Mouse (Mus musculus) lung, postnatal 4 days (tissue): Measurements from ENCODE around the gene Mgat5b.

Experiments
- DNase-seq, 2 experiments: peaks; one replicate each; pipeline ENCODE4 v3.0.0; 2021

The Mgat5b gene

GRCm38 (mm10) chr11:116982543-116982942, 63.9 kb downstream of the Mgat5b start:
- DNase-seq: no peak

DNA sequence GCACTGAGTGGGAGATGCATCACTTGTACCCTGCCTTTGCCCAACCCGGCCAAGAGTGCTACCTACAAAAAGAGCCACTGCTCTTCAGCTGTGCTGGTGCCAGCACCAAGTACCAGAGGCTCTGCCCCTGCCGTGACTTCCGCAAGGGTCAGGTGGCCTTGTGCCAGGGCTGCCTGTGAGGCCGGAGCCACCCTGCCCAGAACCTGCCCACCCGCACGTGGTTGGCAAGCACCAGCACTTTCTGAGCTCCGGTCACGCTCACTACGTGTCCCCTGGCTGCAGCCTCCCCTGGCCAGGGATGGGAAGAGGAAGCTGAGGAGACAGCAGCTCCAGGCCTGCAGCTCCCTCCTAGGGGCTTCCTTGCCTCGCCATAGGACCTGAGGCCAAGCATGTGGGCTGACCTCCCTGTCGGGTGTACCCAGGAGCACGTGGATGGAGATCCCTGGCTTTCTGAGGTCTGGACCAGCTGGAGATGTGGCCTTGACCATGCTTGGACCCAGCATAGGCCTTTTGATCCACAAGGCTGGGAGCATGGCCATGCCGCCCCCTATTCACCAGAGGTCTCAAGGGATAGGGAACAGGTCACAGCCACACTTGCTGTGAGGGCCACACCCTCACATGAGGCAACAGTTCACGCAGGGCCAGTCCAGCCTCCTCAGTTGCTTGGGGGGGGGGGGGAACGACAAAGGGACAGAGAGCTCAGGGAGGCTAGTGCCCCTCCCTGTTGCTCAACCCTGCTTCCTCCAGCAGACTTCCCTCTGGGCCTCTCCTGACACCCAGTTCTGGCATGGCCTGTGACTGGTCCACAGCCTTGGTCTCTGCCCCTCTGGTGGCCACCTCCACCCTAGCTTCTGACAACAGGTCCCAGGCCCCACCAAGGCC, 67.1 kb downstream of the Mgat5b start:
- DNase-seq: peak; percentile 27 to 53

- peak in 1 of 2 experiments; percentile 15 for DNase-seq
Observed at GRCm38 (mm10) chr11:116988131-116988530, 69.5 kb downstream of the Mgat5b start.

- DNase-seq: peak in 1 of 2 experiments; percentile 51
Observed at GRCm38 (mm10) chr11:116990231-116990630, 71.6 kb downstream of the Mgat5b start.

DNA sequence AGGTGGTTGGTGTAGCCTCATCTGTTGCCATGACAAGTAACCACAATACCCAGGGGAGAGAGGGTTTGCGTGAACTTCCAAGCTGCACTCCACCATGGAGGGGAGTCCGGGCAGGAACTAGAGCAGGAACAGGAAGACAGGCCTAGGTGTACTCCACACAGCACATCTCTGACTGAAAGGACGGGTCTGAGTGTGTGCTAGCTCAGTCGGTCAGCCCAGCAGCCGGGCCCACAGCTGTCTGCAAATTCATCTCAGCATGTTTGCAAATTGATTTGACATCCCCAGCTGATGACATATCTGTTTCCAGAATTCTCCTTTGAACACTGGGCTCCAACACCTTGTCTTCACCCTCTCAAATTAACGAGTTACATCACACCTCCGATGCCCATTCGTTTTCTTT, 72.7 kb downstream of the Mgat5b start:
- no peak for DNase-seq

- DNase-seq: no peak
Observed at GRCm38 (mm10) chr11:116991964-116992363, 73.3 kb downstream of the Mgat5b start.

GRCm38 (mm10) chr11:116994095-116994582, 75.5 kb downstream of the Mgat5b start:
- DNase-seq: peak in 1 of 2 experiments; percentile 16

DNA sequence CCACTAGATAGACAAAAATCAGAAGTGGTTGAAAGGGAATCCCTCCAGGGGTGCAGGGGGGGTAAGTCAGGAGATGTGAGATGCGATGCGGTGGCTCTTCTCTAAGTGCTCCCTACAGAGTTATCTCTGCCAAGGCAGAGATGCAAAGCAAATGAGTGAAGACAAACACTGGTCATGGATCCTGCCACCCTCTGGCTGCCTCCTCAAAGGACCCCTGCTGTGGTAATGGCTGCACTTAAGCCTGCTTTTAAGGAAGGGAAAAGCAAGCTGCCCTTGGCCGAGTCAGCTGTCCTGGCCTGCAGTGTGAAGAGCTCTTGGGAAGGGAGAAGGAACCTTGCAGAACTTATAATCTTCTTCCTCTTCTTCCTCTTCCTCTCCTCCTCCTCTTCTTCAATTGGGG, 78.3 kb downstream of the Mgat5b start:
- DNase-seq: no peak

- no peak for DNase-seq
Observed at GRCm38 (mm10) chr11:116998935-116999334, 80.3 kb downstream of the Mgat5b start.

- no peak for DNase-seq
Observed at GRCm38 (mm10) chr11:117000219-117000618, 81.6 kb downstream of the Mgat5b start.

DNA sequence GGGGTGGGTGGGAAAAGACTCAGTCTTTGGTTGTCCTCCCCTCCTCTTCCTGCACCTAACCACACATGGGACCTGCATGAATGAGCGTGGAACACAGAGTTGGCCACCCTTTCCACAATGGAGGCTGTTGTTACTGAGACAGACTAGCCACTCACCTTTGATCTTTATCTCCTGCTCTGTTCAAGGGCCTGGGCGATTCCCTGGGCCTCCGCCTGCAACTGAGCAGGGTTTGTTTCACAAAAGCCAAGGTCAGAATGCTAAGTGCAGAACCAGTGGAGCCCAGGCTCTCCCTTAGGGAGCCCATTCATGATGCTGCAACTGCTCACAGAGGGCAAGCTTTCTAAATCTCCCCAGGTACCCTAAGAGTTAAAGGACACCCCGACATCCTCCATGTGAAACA, 83.1 kb downstream of the Mgat5b start:
- DNase-seq: no peak

- no peak for DNase-seq
Observed at GRCm38 (mm10) chr11:117003503-117003902, 84.8 kb downstream of the Mgat5b start.

- DNase-seq: no peak
Observed at GRCm38 (mm10) chr11:117004277-117004676, 85.6 kb downstream of the Mgat5b start.

GRCm38 (mm10) chr11:117017462-117017861, 98.8 kb downstream of the Mgat5b start:
- DNase-seq: no peak

DNA sequence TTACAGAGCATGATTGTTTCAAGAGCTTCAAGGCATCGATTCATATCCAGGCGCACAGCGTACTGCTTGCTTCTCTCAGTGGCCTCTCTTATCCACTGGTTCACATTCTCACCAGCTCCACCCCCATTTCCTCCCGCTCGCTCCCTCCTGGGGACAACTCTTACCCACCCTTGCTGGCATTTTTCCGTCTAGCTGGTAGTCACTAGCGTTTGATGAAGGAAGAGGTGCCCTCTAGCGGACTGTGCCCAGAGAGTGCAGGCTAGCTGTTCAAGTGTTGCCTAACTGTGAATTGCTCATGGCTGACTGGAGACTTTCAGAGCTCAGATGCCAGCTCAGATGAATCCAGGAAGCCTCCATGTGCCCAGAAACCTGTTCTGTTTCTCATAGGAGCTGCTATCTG, 99.7 kb downstream of the Mgat5b start:
- DNase-seq: peak; percentile 74 to 79

GRCm38 (mm10) chr11:117021026-117021425, 102.4 kb downstream of the Mgat5b start:
- no peak for DNase-seq

DNA sequence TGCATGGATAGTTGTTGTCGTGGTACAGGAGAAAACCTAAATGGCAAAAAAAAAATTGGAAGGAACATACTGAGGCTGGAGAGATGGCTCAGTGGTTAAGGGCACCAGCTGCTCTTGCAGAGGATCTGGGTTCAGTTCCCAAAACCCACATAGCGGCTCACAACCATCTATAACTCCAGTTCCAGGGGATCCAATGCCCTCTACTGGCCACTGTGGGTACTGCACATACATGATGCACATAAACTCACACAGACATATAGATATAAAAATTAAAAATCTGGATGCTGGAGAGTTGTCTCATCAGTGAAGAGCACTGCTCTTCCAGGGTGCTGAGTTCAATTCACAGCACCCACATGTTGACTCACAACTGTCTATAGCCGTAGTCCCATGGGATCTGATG, 104.9 kb downstream of the Mgat5b start:
- DNase-seq: no peak

DNA sequence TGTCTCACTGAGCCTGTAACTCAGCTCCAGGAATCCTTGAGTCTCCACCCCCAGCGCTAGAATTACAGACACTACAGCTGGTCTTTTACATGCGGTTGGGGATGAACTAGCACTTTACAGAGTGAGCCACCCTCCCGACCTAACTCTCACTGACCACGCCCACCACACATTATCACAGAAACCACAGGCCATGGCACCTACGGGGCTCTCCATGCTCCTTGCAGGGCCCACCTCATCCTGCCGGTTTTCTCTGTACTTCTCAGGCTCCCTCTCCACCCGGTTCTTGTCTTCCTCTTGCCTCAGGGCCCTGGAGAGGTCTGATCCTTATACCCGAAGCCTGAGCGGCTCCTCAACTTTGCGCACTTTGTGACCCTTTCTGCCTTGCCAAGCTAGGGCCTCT, 109.0 kb downstream of the Mgat5b start:
- no peak for DNase-seq

DNA sequence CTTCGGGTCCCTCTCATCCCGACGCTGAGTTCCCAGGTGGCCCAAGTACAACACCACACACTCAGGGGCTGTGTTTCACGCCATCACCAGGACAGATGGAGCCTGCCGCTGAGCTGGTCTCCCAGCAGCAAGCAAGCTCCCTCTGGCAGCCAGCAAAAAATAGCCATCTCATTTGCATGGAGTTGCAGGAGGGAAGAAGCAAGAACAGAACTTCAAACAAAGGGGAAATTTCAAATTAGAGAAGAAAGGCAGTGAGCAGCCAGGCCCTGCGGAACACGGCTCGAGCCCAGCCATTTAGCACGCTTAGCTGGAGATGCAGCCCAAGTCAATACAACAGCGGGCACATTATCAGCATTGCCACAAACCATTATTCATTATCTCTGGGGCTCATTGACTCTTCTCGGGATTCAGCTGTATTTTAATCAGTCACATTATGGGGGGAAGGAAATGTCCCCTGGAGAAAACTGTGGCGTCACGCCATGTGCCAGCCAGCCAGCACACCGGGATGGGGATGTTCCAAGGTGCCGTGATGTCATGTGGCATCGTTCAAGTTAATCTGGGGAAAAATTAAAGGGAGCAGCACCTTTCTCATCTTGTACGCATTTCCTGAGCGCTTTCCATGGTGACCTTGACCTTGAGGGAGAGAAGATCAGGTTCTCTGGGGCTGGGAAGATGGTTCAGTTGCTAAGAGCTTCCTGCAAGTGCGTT, 110.4 kb downstream of the Mgat5b start:
- no peak for DNase-seq

DNA sequence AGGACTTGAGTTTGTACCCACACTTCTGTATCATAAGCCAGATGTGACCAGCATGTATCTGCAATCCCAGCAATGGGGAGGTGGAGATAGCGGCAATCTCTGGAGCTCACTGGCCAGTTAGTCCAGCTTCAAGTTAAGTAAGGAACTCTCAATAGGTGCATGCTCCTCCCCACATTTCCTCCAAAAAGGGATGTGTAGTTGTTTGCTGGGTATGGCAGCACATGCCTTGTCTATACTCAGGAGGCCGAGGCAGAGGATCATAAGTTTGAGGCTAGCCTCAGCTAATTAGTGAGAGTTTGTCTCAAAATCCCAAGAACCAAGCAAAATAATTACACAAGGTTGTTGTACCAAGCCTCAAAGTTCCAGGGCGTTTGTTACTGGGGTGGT, 110.9 kb downstream of the Mgat5b start:
- no peak for DNase-seq

GRCm38 (mm10) chr11:117030018-117030417, 111.4 kb downstream of the Mgat5b start:
- DNase-seq: no peak

- no peak for DNase-seq
Observed at GRCm38 (mm10) chr11:117030471-117031101, 111.9 kb downstream of the Mgat5b start.

DNA sequence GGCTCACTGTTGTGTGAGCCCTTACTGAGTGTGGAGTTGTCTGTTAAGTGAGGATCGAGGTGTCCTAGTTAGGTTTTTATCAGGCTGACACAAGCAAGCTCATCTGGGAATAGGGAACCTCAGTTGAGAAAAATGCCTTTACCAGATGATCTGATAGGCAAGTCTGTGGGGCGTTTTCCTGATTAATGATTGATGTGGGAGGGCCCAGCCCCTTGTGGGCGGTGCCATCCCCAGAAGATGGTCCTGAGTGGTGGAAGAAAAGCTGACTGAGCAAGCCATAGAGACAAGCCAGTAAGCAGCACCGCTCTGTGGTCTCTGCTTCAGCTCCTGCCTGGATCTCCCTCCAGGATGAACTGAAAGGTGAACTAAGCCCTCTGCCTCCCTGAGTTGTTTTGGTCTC, 112.6 kb downstream of the Mgat5b start:
- no peak for DNase-seq
